Mouse (Mus musculus) heart, adult 2 months (tissue): ENCODE data around the gene Fam98b.

ENCODE experiments used
- CTCF ChIP-seq: fragments of 200-600 bp; IDR thresholded peaks from 2 replicates; pipeline ENCODE4 v1.8.1; 2022; ENCODE audit warnings: antibody characterized with exemption, mild to moderate bottlenecking, moderate library complexity
- POLR2A ChIP-seq: fragments of 200-500 bp; IDR thresholded peaks from 2 replicates; pipeline ENCODE4 v1.6.1; 2011; ENCODE audit warnings: mild to moderate bottlenecking, low read depth, low read length, control low read depth; ENCODE audit not compliant: insufficient read depth

DNA sequence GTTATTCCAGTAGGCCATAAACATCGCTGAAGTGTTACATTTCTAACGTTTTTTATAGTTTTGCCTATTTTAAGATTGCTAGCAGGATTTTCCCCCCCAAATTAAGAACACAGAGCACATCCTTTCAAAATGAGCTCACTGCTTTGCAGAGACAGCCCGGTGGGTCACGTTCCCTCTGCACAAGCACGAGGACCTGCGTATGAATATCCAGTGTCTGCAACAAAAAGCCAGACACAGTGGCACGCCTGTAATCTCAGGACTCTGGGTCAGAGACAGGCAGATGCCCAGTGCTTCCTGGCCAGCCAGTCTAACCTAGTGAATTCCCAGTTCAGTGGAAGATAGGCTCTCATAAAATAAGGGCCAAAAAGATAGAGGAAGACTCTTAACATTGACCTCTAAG is 19.3 kb upstream of the Fam98b start:
- TF ChIP-seq CTCF (no peak), POLR2A (no peak)
